ENCODE assay signal across 7 mouse cellular contexts in genomic region chr11:48852624-48853473, GRCm38 (mm10). TPM values are rescaled to one million over a fixed set of nuclear protein-coding genes. Genes with fewer than 3 reads are reported as not detected.
DNase-seq lines count a peak whose midpoint lies in the region; ATAC-seq and TF ChIP-seq lines count a peak whose summit lies in the region.

No protein-coding gene starts in this region.

- H3K4me1 ChIP-seq in lung, adult 2 months (ENCODE audit: control insufficient read depth, insufficient read depth, low read length), result peaks cover 7% of the 10 kb centered on the region
- no peaks in the 10 kb centered on the region for H3K4me1 ChIP-seq in embryonic facial prominence, embryonic 11.5 days (ENCODE audit: control insufficient read depth, insufficient read depth, low read length)
- H3K4me1 ChIP-seq in intestine, embryonic 15.5 days (replicated peaks), result 0 out of 2 replicates have a peak, but pooled peaks cover 11% of the 10 kb centered on the region
- peaks cover 17% of the 10 kb centered on the region for H3K4me1 ChIP-seq in neural tube, embryonic 12.5 days

- peak overlapping the region; percentile 72 for H3K4me2 ChIP-seq in embryonic facial prominence, embryonic 11.5 days (ENCODE audit: low read depth, low read length)
- H3K4me2 ChIP-seq in intestine, embryonic 15.5 days (replicated peaks), result peak overlapping the region; percentile 86
- peak overlapping the region; percentile 89 for H3K4me2 ChIP-seq in neural tube, embryonic 12.5 days (replicated peaks)

- peak overlapping the region; percentile 23; the same call in 1 of the 2 replicates for H3K9ac ChIP-seq in embryonic facial prominence, embryonic 11.5 days (replicated peaks; ENCODE audit: low read length)
- H3K9ac ChIP-seq in intestine, embryonic 15.5 days, result peak overlapping the region; percentile 45
- peak overlapping the region; percentile 30 for H3K9ac ChIP-seq in neural tube, embryonic 12.5 days

- H3K4me3 ChIP-seq in lung, adult 2 months (replicated peaks; ENCODE audit: extremely low read depth, low read depth, low read length), result peak overlapping the region; percentile 76
- peak overlapping the region; percentile 64 for H3K4me3 ChIP-seq in embryonic facial prominence, embryonic 11.5 days (ENCODE audit: low read depth, low read length)
- peak overlapping the region; percentile 56 for H3K4me3 ChIP-seq in intestine, embryonic 15.5 days (replicated peaks)
- H3K4me3 ChIP-seq in neural tube, embryonic 12.5 days, result peak overlapping the region; percentile 50

- H3K36me3 ChIP-seq in embryonic facial prominence, embryonic 11.5 days (replicated peaks; ENCODE audit: control insufficient read depth, insufficient read depth, low read depth, low read length), result no peaks in the 10 kb centered on the region
- H3K36me3 ChIP-seq in intestine, embryonic 15.5 days, result no peaks in the 10 kb centered on the region
- H3K36me3 ChIP-seq in neural tube, embryonic 12.5 days, result no peaks in the 10 kb centered on the region

- no peak for TF ChIP-seq CTCF in lung, adult 2 months (IDR thresholded peaks at IDR 0.05; ENCODE audit: insufficient read depth, low read length)

- no peaks in the 10 kb centered on the region for H3K9me3 ChIP-seq in embryonic facial prominence, embryonic 11.5 days (replicated peaks; ENCODE audit: control insufficient read depth, low read length)
- no peaks in the 10 kb centered on the region for H3K9me3 ChIP-seq in intestine, embryonic 15.5 days
- no peaks in the 10 kb centered on the region for H3K9me3 ChIP-seq in neural tube, embryonic 12.5 days

- DNase-seq in lung, adult 2 months, result no peak
- DNase-seq in lung, postnatal 25 days (ENCODE audit: low spot score), result no peak
- DNase-seq in embryonic facial prominence, embryonic 11.5 days (ENCODE audit: low spot score), result no peak
- DNase-seq in adrenal gland, postnatal 36 days, result no peak
- DNase-seq in ovary, postnatal 36 days (ENCODE audit: low spot score), result no peak

- WGBS in lung, adult 2 months, result 14% methylated on average over 23 of the region's 23 CpGs
- 8% methylated on average over 23 of the region's 23 CpGs for WGBS in embryonic facial prominence, embryonic 11.5 days
- WGBS in intestine, embryonic 15.5 days, result 9% methylated on average over 23 of the region's 23 CpGs
- 8% methylated on average over 23 of the region's 23 CpGs for WGBS in neural tube, embryonic 12.5 days

- H3K27me3 ChIP-seq in embryonic facial prominence, embryonic 11.5 days (ENCODE audit: control insufficient read depth, insufficient read depth, low read length), result 0 out of 2 replicates have a peak, but pooled peaks cover 6% of the 10 kb centered on the region
- H3K27me3 ChIP-seq in intestine, embryonic 15.5 days (replicated peaks), result no peaks in the 10 kb centered on the region
- H3K27me3 ChIP-seq in neural tube, embryonic 12.5 days (replicated peaks), result peaks cover 11% of the 10 kb centered on the region; the same call in 1 of the 2 replicates

- no peak for TF ChIP-seq POLR2A in lung, adult 2 months (IDR thresholded peaks at IDR 0.05; ENCODE audit: borderline replicate concordance, extremely low read depth, low read depth, low read length)

- ATAC-seq in embryonic facial prominence, embryonic 11.5 days (replicated peaks; ENCODE audit: insufficient number of reproducible peaks, low FRiP score, low TSS enrichment, low read depth), result no peak; the same call in 1 of the 2 replicates
- ATAC-seq in intestine, embryonic 15.5 days, result peak; percentile 16
- peak; percentile 30; the same call in 1 of the 2 replicates for ATAC-seq in neural tube, embryonic 12.5 days (ENCODE audit: low FRiP score, low read depth)

- H3K27ac ChIP-seq in embryonic facial prominence, embryonic 11.5 days (replicated peaks; ENCODE audit: low read depth, low read length), result no peak overlapping the region
- H3K27ac ChIP-seq in intestine, embryonic 15.5 days, result no peak overlapping the region
- no peak overlapping the region for H3K27ac ChIP-seq in neural tube, embryonic 12.5 days

RNA-seq across cellular contexts. Expression of gene Irgm1, which starts 18.6 kb away (rescaled TPM):
- polyA plus RNA-seq in lung, adult 2 months (2012; rRNA removed), result 7.3 and 11.5 TPM in 2 replicates
- polyA plus RNA-seq in embryonic facial prominence, embryonic 11.5 days (2014; fragmentation: Nextera tagmentation; extraction: Ambion mirVana), result 2.0 and 2.8 TPM in 2 replicates
- polyA plus RNA-seq in intestine, embryonic 15.5 days (2015; fragmentation: Nextera tagmentation; extraction: Ambion mirVana), result 16.0 and 16.4 TPM in 2 replicates
- 2.9 and 3.1 TPM in 2 replicates for polyA plus RNA-seq in neural tube, embryonic 12.5 days (2016; fragmentation: Nextera tagmentation; extraction: Ambion mirVana)
- total RNA-seq in adrenal gland, postnatal 36 days (2021), result 10 to 100 TPM; 23.9 to 24.5 TPM

RNA-seq across cellular contexts. Expression of gene Gm12184, which starts 26.4 kb away (rescaled TPM):
- 5.3 TPM in 2 replicates for polyA plus RNA-seq in lung, adult 2 months (2012; rRNA removed)
- 7.7 and 14.0 TPM in 2 replicates for polyA plus RNA-seq in embryonic facial prominence, embryonic 11.5 days (2014; fragmentation: Nextera tagmentation; extraction: Ambion mirVana)
- 3.7 and 5.4 TPM in 2 replicates for polyA plus RNA-seq in intestine, embryonic 15.5 days (2015; fragmentation: Nextera tagmentation; extraction: Ambion mirVana)
- 13.8 and 14.9 TPM in 2 replicates for polyA plus RNA-seq in neural tube, embryonic 12.5 days (2016; fragmentation: Nextera tagmentation; extraction: Ambion mirVana)
- total RNA-seq in adrenal gland, postnatal 36 days (2021), result 1 to 10 TPM; 1.4 to 3.2 TPM

RNA-seq across cellular contexts. Expression of gene Trim7, which starts 26.9 kb away (rescaled TPM):
- 7.8 and 11.6 TPM in 2 replicates for polyA plus RNA-seq in lung, adult 2 months (2012; rRNA removed)
- polyA plus RNA-seq in embryonic facial prominence, embryonic 11.5 days (2014; fragmentation: Nextera tagmentation; extraction: Ambion mirVana), result 0.27 and 0.33 TPM in 2 replicates
- polyA plus RNA-seq in intestine, embryonic 15.5 days (2015; fragmentation: Nextera tagmentation; extraction: Ambion mirVana), result 1.1 and 2.7 TPM in 2 replicates
- 0.68 and 1.8 TPM in 2 replicates for polyA plus RNA-seq in neural tube, embryonic 12.5 days (2016; fragmentation: Nextera tagmentation; extraction: Ambion mirVana)
- total RNA-seq in adrenal gland, postnatal 36 days (2021), result 1 to 10 TPM; 6.4 to 8.6 TPM

RNA-seq across cellular contexts. Expression of gene Trim41, which starts 35.7 kb away (rescaled TPM):
- polyA plus RNA-seq in lung, adult 2 months (2012; rRNA removed), result 28.9 and 32.4 TPM in 2 replicates
- 3.2 and 3.8 TPM in 2 replicates for polyA plus RNA-seq in embryonic facial prominence, embryonic 11.5 days (2014; fragmentation: Nextera tagmentation; extraction: Ambion mirVana)
- polyA plus RNA-seq in intestine, embryonic 15.5 days (2015; fragmentation: Nextera tagmentation; extraction: Ambion mirVana), result 4.1 and 6.4 TPM in 2 replicates
- 6.4 and 7.6 TPM in 2 replicates for polyA plus RNA-seq in neural tube, embryonic 12.5 days (2016; fragmentation: Nextera tagmentation; extraction: Ambion mirVana)
- total RNA-seq in adrenal gland, postnatal 36 days (2021), result 10 to 100 TPM; 32.9 to 45.2 TPM

RNA-seq across cellular contexts. Expression of gene Gm5431, which starts 49.2 kb away (rescaled TPM):
- polyA plus RNA-seq in lung, adult 2 months (2012; rRNA removed), result 0.43 and 0.66 TPM in 2 replicates
- polyA plus RNA-seq in embryonic facial prominence, embryonic 11.5 days (2014; fragmentation: Nextera tagmentation; extraction: Ambion mirVana), result 0.11 and 0.26 TPM in 2 replicates
- 0.23 and 0.30 TPM in 2 replicates for polyA plus RNA-seq in intestine, embryonic 15.5 days (2015; fragmentation: Nextera tagmentation; extraction: Ambion mirVana)
- 0.13 and 0.16 TPM in 2 replicates for polyA plus RNA-seq in neural tube, embryonic 12.5 days (2016; fragmentation: Nextera tagmentation; extraction: Ambion mirVana)
- total RNA-seq in adrenal gland, postnatal 36 days (2021), result 1 to 10 TPM; 2.0 to 2.8 TPM
